Mouse (Mus musculus) gastrocnemius, postnatal 10 days (tissue): ENCODE data around the gene Samd4b. TPM values are rescaled to one million over a fixed set of nuclear protein-coding genes. Genes with fewer than 3 reads are reported as not detected.

Experiments
- DNase-seq: peaks from one replicate; pipeline ENCODE4 v3.0.0; 2021; ENCODE audit warnings: mixed read lengths
- total RNA-seq, 2 experiments: library from RNA; stranded (reverse); gene quantifications; 2 replicates each; pipeline ENCODE4 v1.2.3; 2021

Samd4b gene
- total RNA-seq, 2 experiments from 2014 or later: 24.7 to 27.5 TPM

- DNase-seq: no peak
These were observed 10.3 kb downstream of the Samd4b start for GRCm38 (mm10) chr7:28587644-28588043.

GRCm38 (mm10) chr7:28586663-28587411 is 11.1 kb downstream of the Samd4b start:
- DNase-seq: peak; percentile 48

GRCm38 (mm10) chr7:28585001-28585400 is 12.9 kb downstream of the Samd4b start:
- DNase-seq: no peak

GRCm38 (mm10) chr7:28584468-28584867 is 13.5 kb downstream of the Samd4b start:
- no peak for DNase-seq

GRCm38 (mm10) chr7:28583570-28584344 is 14.2 kb downstream of the Samd4b start:
- no peak for DNase-seq

GRCm38 (mm10) chr7:28582841-28583240 is 15.1 kb downstream of the Samd4b start:
- no peak for DNase-seq

GRCm38 (mm10) chr7:28581721-28582120 is 16.2 kb downstream of the Samd4b start:
- DNase-seq: no peak

- DNase-seq: no peak
These were observed 18.1 kb downstream of the Samd4b start for GRCm38 (mm10) chr7:28579826-28580225.

- no peak for DNase-seq
These were observed 19.3 kb downstream of the Samd4b start for GRCm38 (mm10) chr7:28578543-28579053.

- no peak for DNase-seq
These were observed 20.0 kb downstream of the Samd4b start for GRCm38 (mm10) chr7:28577826-28578542.

- peak; percentile 73 for DNase-seq
These were observed 21.6 kb downstream of the Samd4b start for GRCm38 (mm10) chr7:28576271-28576914.

- DNase-seq: no peak
These were observed 22.3 kb downstream of the Samd4b start for GRCm38 (mm10) chr7:28575597-28575996.

GRCm38 (mm10) chr7:28573236-28573635 is 24.7 kb downstream of the Samd4b start:
- DNase-seq: no peak

- DNase-seq: no peak
These were observed 25.3 kb downstream of the Samd4b start for GRCm38 (mm10) chr7:28572689-28573088.

- no peak for DNase-seq
These were observed 26.8 kb downstream of the Samd4b start for GRCm38 (mm10) chr7:28570982-28571682.

GRCm38 (mm10) chr7:28570291-28570981 is 27.5 kb downstream of the Samd4b start:
- peak; percentile 41 for DNase-seq

- peak; percentile 64 for DNase-seq
These were observed 29.7 kb downstream of the Samd4b start for GRCm38 (mm10) chr7:28568253-28568652.

GRCm38 (mm10) chr7:28567539-28567938 is 30.4 kb downstream of the Samd4b start:
- DNase-seq: no peak

- DNase-seq: no peak
These were observed 32.5 kb downstream of the Samd4b start for GRCm38 (mm10) chr7:28565407-28565806.

GRCm38 (mm10) chr7:28562951-28563350 is 35.0 kb downstream of the Samd4b start:
- no peak for DNase-seq

- no peak for DNase-seq
These were observed 35.6 kb downstream of the Samd4b start for GRCm38 (mm10) chr7:28562371-28562770.
